Mouse (Mus musculus) 416B (cell line): ENCODE data around the gene Clstn3.

ENCODE experiments used
- DNase-seq: peaks from one replicate; pipeline ENCODE4 v3.0.0; 2011; ENCODE audit warnings: low read depth

Clstn3 gene

GRCm38 (mm10) chr6:124448186-124448852 lies 16.3 kb downstream of the Clstn3 start:
- DNase-seq, result peak; percentile 63

- DNase-seq, result peak; percentile 59
These were observed 17.2 kb downstream of the Clstn3 start for GRCm38 (mm10) chr6:124447356-124447755.

GRCm38 (mm10) chr6:124446459-124446858 lies 18.1 kb downstream of the Clstn3 start:
- DNase-seq, result no peak

- DNase-seq, result no peak
These were observed 18.6 kb downstream of the Clstn3 start for GRCm38 (mm10) chr6:124446024-124446423.

- DNase-seq, result no peak
These were observed 21.3 kb downstream of the Clstn3 start for GRCm38 (mm10) chr6:124443338-124443737.

- no peak for DNase-seq
These were observed 28.3 kb downstream of the Clstn3 start for GRCm38 (mm10) chr6:124436245-124436644.

- no peak for DNase-seq
These were observed 29.4 kb downstream of the Clstn3 start for GRCm38 (mm10) chr6:124435173-124435572.

GRCm38 (mm10) chr6:124433688-124434324 lies 30.8 kb downstream of the Clstn3 start:
- DNase-seq, result no peak

- DNase-seq, result no peak
These were observed 33.7 kb downstream of the Clstn3 start for GRCm38 (mm10) chr6:124430784-124431495.

GRCm38 (mm10) chr6:124430379-124430778 lies 34.2 kb downstream of the Clstn3 start:
- no peak for DNase-seq

- DNase-seq, result peak; percentile 33
These were observed 36.6 kb downstream of the Clstn3 start for GRCm38 (mm10) chr6:124427791-124428576.

GRCm38 (mm10) chr6:124427289-124427688 lies 37.3 kb downstream of the Clstn3 start:
- DNase-seq, result no peak

GRCm38 (mm10) chr6:124426604-124427003 lies 38.0 kb downstream of the Clstn3 start:
- DNase-seq, result no peak

GRCm38 (mm10) chr6:124425523-124425922 lies 39.1 kb downstream of the Clstn3 start:
- no peak for DNase-seq

- DNase-seq, result peak; percentile 46
These were observed 39.6 kb downstream of the Clstn3 start for GRCm38 (mm10) chr6:124425042-124425441.

GRCm38 (mm10) chr6:124424068-124424498 lies 40.5 kb downstream of the Clstn3 start:
- DNase-seq, result peak; percentile 66

- DNase-seq, result no peak
These were observed 45.9 kb downstream of the Clstn3 start for GRCm38 (mm10) chr6:124418686-124419085.

- DNase-seq, result peak; percentile 86
These were observed 49.1 kb downstream of the Clstn3 start for GRCm38 (mm10) chr6:124415347-124416088.

GRCm38 (mm10) chr6:124414927-124415325 lies 49.7 kb downstream of the Clstn3 start, which contains the start of gene Pex5:
Pex5 (minus strand) TSS chr6:124415067.
- peak; percentile 94 for DNase-seq

- peak; percentile 56 for DNase-seq
These were observed 50.3 kb downstream of the Clstn3 start for GRCm38 (mm10) chr6:124414150-124414926.

- no peak for DNase-seq
These were observed 50.8 kb downstream of the Clstn3 start for GRCm38 (mm10) chr6:124413770-124414149.
